Mouse (Mus musculus) lung, postnatal 0 days (tissue): Measurements from ENCODE around the gene Rnf144a.

Source experiments
- CTCF ChIP-seq: IDR thresholded peaks from 2 replicates; pipeline ENCODE4 v1.5.1; 2016; ENCODE audit warnings: antibody characterized with exemption, mild to moderate bottlenecking
- EP300 ChIP-seq: IDR thresholded peaks from 2 replicates; pipeline ENCODE4 v1.6.1; 2016; ENCODE audit warnings: antibody characterized with exemption, mild to moderate bottlenecking, control low read depth

GRCm38 (mm10) chr12:26276556-26276955 is 138.5 kb downstream of the Rnf144a start:
- TF ChIP-seq CTCF (no peak), EP300 (no peak)
